Mouse (Mus musculus): Measurements from ENCODE around the gene Cad. TPM values are rescaled to one million over a fixed set of nuclear protein-coding genes. Genes with fewer than 3 reads are reported as not detected.
A peak's percentile ranks its signal among the peaks of the same experiment; 100 is the strongest.
"Not testable (repeated sequence)": the region's sequence is repeated elsewhere in the genome, so short reads cannot be mapped to it uniquely, and the experiment has no call there.

The Cad gene
- 32.5 and 36.2 TPM in 2 replicates for polyA plus RNA-seq (2015; fragmentation: Nextera tagmentation; extraction: Ambion mirVana)

DNA sequence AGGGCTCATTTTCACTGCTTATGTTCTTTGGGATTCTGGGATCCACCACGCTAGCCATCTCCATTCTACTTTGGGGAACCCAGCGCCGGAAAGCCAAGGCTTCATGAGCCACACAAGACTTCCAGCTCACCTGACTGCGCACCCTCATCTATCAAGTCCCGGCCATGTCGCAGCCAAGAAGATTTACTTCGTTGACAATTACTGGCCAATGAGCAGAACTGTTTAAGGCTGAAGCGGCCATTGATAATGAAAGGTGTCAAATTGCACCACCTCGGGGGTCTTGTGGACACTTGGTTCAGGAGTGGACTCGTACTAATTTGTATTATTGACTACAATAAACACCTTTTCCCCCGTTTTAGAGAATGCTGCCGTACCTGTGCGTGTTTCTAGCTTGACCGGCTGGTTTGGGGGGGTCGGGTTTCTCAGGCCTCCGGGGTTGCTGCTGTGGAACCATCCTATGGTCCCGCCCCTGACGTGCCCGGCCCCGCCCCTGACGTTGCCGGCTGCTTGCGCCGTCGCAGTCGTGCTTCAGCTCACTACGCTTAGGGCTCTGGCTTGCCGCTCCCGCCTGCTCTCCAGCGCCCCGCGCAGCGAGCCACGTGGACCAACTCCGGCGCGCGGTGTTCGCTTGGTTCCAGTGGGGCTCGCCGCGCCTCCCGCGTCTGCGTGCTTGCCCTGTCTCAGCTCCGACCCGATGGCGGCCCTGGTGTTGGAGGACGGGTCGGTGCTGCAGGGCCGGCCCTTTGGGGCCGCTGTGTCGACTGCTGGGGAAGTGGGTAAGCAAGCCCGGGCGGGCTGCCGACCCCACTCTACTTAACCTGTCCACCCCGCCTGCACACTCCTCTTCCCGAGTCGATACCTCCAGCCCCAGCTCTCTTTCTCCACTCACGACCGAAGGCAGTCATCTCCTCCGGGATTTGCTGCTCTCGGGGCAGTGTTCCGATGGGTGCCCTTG is at the start of gene Cad:
Cad (plus strand) TSS at position 520 of the 955 bp plus-strand sequence.
- Histone ChIP-seq H3K4me1 (peaks cover 24% of the 10 kb centered on the region), H3K36me3 (peaks cover 34% of the 10 kb centered on the region), H3K4me3 (replicated peaks) (peak within 1 kb of the TSS; percentile 74), H3K27me3 (no peaks in the 10 kb centered on the region), H3K9ac (peak within 1 kb of the TSS; percentile 76), H3K4me2 (peak within 1 kb of the TSS; percentile 95), H3K27ac (peak within 1 kb of the TSS; percentile 87), H3K9me3 (replicated peaks) (no peaks in the 10 kb centered on the region)
- peak; percentile 98 for ATAC-seq (replicated peaks; ENCODE audit: low FRiP score)
- under 1% methylated on average over 64 of the region's 64 CpGs for WGBS

DNA sequence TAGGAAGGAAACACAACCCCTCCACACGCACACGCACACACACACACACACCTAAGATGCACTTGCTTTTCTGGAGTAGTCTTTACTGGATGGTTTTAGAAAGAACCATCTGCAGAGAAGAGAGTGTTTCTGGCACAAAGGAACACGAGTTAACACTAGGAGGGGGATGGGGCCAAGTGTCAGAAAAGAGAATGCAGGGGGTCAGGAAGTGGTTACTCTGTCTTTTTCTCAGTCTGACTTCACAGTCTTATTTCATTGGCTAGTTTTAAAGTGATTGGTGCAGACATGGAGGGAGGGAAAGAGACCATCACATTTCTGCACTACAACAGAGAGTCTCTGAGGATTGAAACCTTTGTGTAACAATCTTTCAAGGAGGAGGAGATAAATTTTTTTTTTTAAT is 41.8 kb upstream of the Cad start:
- WGBS: 66% methylated on average over 3 of the region's 3 CpGs
- Histone ChIP-seq H3K4me1 (no peaks in the 10 kb centered on the region), H3K9ac (no peak overlapping the region), H3K4me3 (replicated peaks) (no peak overlapping the region), H3K4me2 (no peak overlapping the region), H3K27ac (no peak overlapping the region), H3K9me3 (replicated peaks) (no peaks in the 10 kb centered on the region), H3K36me3 (no peaks in the 10 kb centered on the region), H3K27me3 (no peaks in the 10 kb centered on the region)
- ATAC-seq (replicated peaks; ENCODE audit: low FRiP score): no peak

- Histone ChIP-seq H3K27me3 (no peaks in the 10 kb centered on the region), H3K4me1 (no peaks in the 10 kb centered on the region), H3K27ac (no peak overlapping the region), H3K36me3 (no peaks in the 10 kb centered on the region), H3K4me3 (replicated peaks) (no peak overlapping the region), H3K9ac (no peak overlapping the region), H3K4me2 (no peak overlapping the region), H3K9me3 (replicated peaks) (no peaks in the 10 kb centered on the region)
- no peak for ATAC-seq (replicated peaks; ENCODE audit: low FRiP score)
- WGBS: 63% methylated on average over 2 of the region's 2 CpGs
Measured at GRCm38 (mm10) chr5:31015913-31016312, 38.7 kb upstream of the Cad start.

DNA sequence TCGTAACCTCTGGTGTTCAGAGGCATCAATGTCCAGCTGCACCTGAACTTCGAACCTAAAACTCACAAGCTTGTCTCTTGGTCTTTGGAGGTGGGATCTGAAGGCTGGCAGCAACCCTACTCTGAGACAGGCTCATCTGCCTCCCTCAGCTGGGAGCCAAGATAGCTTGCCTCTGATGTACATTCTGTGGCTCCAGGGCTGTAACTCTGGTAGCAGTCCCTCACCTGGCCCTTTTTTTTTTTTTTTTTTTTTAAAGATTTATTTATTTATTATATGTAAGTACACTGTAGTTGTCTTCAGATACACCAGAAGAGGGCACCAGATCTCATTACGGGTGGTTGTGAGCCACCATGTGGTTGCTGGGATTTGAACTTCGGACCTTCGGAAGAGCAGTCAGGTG is 32.8 kb upstream of the Cad start:
- 94% methylated on average over 4 of the region's 5 CpGs for WGBS
- H3K27ac ChIP-seq; H3K9ac ChIP-seq; H3K36me3 ChIP-seq; H3K27me3 ChIP-seq; ATAC-seq (replicated peaks; ENCODE audit: low FRiP score); H3K9me3 ChIP-seq (replicated peaks); H3K4me1 ChIP-seq; H3K4me3 ChIP-seq (replicated peaks); H3K4me2 ChIP-seq: not testable (repeated sequence)

DNA sequence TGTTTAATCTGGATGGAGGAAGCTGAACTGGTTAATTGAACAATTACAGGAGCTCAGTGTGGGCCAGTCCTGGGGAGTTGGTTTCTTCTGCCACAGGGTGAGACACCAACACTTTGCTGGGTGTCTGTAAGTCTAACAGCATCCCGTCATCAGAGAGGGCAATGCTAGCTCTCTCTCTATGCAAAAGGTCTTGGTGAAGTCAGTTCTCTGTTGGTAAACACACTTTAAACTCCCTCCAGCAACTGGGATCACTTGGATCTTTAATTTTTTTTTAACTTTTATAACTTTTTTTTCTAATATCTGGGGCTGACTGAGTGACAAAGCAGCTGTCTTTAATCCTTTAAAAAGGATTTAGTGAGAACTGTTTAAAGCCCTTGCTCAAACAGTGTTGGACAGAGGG is 31.9 kb upstream of the Cad start:
- WGBS: 38% methylated on average over 1 of the region's 1 CpGs
- H3K4me1 ChIP-seq: 0 out of 2 replicates have a peak, but pooled peaks cover 8% of the 10 kb centered on the region
- no peaks in the 10 kb centered on the region for H3K27me3 ChIP-seq
- no peaks in the 10 kb centered on the region for H3K36me3 ChIP-seq
- no peak overlapping the region for H3K4me2 ChIP-seq
- no peak for ATAC-seq (replicated peaks; ENCODE audit: low FRiP score)
- H3K9ac ChIP-seq: no peak overlapping the region
- H3K9me3 ChIP-seq (replicated peaks): no peaks in the 10 kb centered on the region
- no peak overlapping the region for H3K4me3 ChIP-seq (replicated peaks)
- no peak overlapping the region for H3K27ac ChIP-seq

GRCm38 (mm10) chr5:31023254-31023653 is 31.3 kb upstream of the Cad start:
- H3K27ac ChIP-seq: no peak overlapping the region
- H3K9me3 ChIP-seq (replicated peaks): no peaks in the 10 kb centered on the region
- no peak; the same call in 1 of the 2 replicates for ATAC-seq (replicated peaks; ENCODE audit: low FRiP score)
- H3K4me2 ChIP-seq: no peak overlapping the region
- no peak overlapping the region for H3K9ac ChIP-seq
- no peaks in the 10 kb centered on the region for H3K36me3 ChIP-seq
- H3K4me1 ChIP-seq: 0 out of 2 replicates have a peak, but pooled peaks cover 8% of the 10 kb centered on the region
- no peak overlapping the region for H3K4me3 ChIP-seq (replicated peaks)
- H3K27me3 ChIP-seq: no peaks in the 10 kb centered on the region
- 8% methylated on average over 4 of the region's 4 CpGs for WGBS

DNA sequence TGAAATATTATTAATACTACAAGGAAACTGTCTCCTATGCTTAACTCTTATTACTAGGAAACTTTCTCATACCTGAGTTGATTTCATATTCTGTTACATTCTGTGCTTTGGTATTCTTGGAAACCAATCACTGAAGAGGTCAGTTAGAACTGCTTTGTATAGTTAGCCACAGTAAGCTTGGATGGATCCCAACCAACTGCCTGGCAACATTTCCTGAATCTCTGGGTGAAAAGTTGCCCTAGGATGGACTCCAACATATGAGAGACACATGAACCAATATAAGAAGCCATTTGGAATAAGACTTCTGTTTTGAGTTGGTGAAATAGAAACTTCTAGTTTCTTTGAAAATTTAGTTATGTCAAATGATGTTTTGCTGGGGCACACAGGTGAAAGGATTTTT is 29.9 kb upstream of the Cad start:
- H3K36me3 ChIP-seq: no peaks in the 10 kb centered on the region
- no peaks in the 10 kb centered on the region for H3K27me3 ChIP-seq
- no peak overlapping the region for H3K4me3 ChIP-seq (replicated peaks)
- no peak for ATAC-seq (replicated peaks; ENCODE audit: low FRiP score)
- 0 out of 2 replicates have a peak, but pooled peaks cover 8% of the 10 kb centered on the region for H3K4me1 ChIP-seq
- H3K4me2 ChIP-seq: no peak overlapping the region
- no peak overlapping the region for H3K9ac ChIP-seq
- no peak overlapping the region for H3K27ac ChIP-seq
- H3K9me3 ChIP-seq (replicated peaks): no peaks in the 10 kb centered on the region

DNA sequence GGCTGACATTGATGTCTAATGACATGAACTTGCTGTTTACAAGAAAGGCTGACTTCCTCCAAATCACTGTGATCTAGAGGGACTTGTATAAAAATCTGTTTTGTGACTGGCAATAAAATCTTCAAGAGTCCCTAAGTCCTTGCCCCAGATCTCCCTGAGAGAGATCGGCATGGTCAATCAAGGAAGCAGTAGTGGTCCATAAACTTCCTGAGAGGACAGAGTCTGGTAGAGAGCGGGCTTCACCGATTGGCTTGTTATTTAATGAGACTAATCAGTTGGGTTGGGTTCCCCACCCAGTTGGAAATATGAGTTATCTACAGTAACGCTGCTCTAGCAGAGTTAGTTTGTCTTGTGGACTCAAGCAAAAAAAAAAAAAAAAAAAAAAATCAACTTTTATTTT is 23.7 kb upstream of the Cad start:
- Histone ChIP-seq H3K36me3 (no peaks in the 10 kb centered on the region), H3K9ac (no peak overlapping the region), H3K4me3 (replicated peaks) (no peak overlapping the region), H3K27ac (peak overlapping the region; percentile 45; the same call in 1 of the 2 replicates), H3K4me2 (no peak overlapping the region), H3K4me1 (0 out of 2 replicates have a peak, but pooled peaks cover 2% of the 10 kb centered on the region), H3K9me3 (replicated peaks) (no peaks in the 10 kb centered on the region), H3K27me3 (no peaks in the 10 kb centered on the region)
- ATAC-seq (replicated peaks; ENCODE audit: low FRiP score): peak; percentile 40; the same call in 1 of the 2 replicates
- WGBS: 26% methylated on average over 4 of the region's 4 CpGs

GRCm38 (mm10) chr5:31031508-31031907 is 23.1 kb upstream of the Cad start:
- H3K9me3 ChIP-seq (replicated peaks): no peaks in the 10 kb centered on the region
- ATAC-seq (replicated peaks; ENCODE audit: low FRiP score): no peak
- 82% methylated on average over 8 of the region's 8 CpGs for WGBS
- peak overlapping the region; percentile 45; the same call in 1 of the 2 replicates for H3K27ac ChIP-seq
- H3K4me1 ChIP-seq: 0 out of 2 replicates have a peak, but pooled peaks cover 2% of the 10 kb centered on the region
- H3K36me3 ChIP-seq: no peaks in the 10 kb centered on the region
- no peak overlapping the region for H3K4me2 ChIP-seq
- H3K4me3 ChIP-seq (replicated peaks): no peak overlapping the region
- H3K27me3 ChIP-seq: no peaks in the 10 kb centered on the region
- no peak overlapping the region for H3K9ac ChIP-seq

DNA sequence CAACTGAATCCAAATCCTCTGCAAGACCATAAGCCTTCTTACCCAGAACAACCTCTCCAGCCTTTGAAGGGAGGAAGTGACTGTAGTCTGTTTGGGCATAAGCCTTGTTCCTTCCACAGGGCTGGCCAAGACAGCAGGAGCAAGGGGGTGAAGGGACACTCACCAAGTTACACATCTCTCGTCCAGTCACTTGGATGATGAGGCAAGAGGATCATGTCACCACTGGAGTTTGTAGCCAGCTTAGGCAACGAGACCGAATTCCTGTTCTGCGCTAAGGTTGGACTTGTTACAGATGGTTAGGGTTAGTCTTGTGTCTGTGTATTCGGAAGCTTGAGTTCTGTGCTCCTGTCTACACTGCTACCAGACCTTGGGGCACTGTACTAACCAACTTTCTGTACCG is 19.9 kb upstream of the Cad start:
- no peak overlapping the region for H3K4me3 ChIP-seq (replicated peaks)
- H3K9me3 ChIP-seq (replicated peaks): no peaks in the 10 kb centered on the region
- WGBS: 90% methylated on average over 6 of the region's 6 CpGs
- 0 out of 2 replicates have a peak, but pooled peaks cover 2% of the 10 kb centered on the region for H3K4me1 ChIP-seq
- ATAC-seq (replicated peaks; ENCODE audit: low FRiP score): no peak
- H3K36me3 ChIP-seq: peaks cover 29% of the 10 kb centered on the region
- no peak overlapping the region for H3K27ac ChIP-seq
- no peak overlapping the region for H3K4me2 ChIP-seq
- H3K9ac ChIP-seq: no peak overlapping the region
- H3K27me3 ChIP-seq: no peaks in the 10 kb centered on the region

- H3K27me3 ChIP-seq; H3K4me3 ChIP-seq (replicated peaks); H3K9ac ChIP-seq; H3K27ac ChIP-seq; ATAC-seq (replicated peaks; ENCODE audit: low FRiP score); H3K4me1 ChIP-seq; H3K9me3 ChIP-seq (replicated peaks); H3K4me2 ChIP-seq: not testable (repeated sequence)
- 82% methylated on average over 11 of the region's 11 CpGs for WGBS
- peaks cover 42% of the 10 kb centered on the region for H3K36me3 ChIP-seq
Measured at GRCm38 (mm10) chr5:31036556-31036955, 18.0 kb upstream of the Cad start.

DNA sequence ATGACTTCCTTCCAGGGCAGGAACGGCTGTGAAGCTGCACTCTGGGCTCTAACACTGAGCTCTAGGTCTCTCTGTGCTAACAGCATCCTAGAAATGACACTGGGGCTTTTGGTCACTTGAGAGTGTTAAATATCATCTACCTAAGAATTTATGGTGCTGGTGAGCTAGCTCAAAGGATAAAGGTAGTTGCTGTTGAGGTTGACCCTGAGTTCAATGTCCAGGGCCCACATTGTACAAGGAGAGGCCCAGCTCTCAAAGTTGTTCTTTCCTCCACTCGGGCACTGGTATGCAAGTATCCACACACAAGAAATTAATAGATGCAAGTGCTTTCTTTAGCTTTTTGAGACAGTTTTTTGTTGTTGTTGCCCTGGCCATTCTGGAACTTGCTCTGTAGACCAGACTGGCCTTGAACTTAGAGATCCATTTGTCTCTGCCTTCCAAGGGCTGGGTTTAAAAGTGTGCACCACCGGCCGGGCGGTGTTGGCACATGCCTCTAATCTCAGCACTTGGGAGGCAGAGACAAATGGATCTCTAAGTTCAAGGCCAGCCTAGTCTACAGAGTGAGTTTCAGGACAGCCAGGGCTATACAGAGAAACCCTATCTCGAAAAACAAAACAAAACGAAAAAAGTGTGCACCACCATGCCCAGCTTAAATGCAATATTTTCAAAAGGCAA is 16.3 kb upstream of the Cad start:
- Histone ChIP-seq H3K4me3 (replicated peaks) (no peak overlapping the region), H3K4me1 (no peaks in the 10 kb centered on the region)
- 87% methylated on average over 7 of the region's 7 CpGs for WGBS

More for the DNA sequence above, 16.3 kb upstream of the Cad start:
- H3K9ac ChIP-seq: no peak overlapping the region
- no peak for ATAC-seq (replicated peaks; ENCODE audit: low FRiP score)
- H3K4me2 ChIP-seq: no peak overlapping the region
- no peaks in the 10 kb centered on the region for H3K9me3 ChIP-seq (replicated peaks)
- H3K27ac ChIP-seq: no peak overlapping the region
- H3K27me3 ChIP-seq: no peaks in the 10 kb centered on the region
- peaks cover 57% of the 10 kb centered on the region for H3K36me3 ChIP-seq
